Mouse (Mus musculus) embryonic facial prominence, embryonic 13.5 days (tissue): Measurements from ENCODE around the gene Angptl6. TPM values are rescaled to one million over a fixed set of nuclear protein-coding genes. Genes with fewer than 3 reads are reported as not detected.

Experiments used
- ATAC-seq: fragments of 200-750 bp; cut with Nextera tagmentation; 2 replicates; pipeline ENCODE4 v1.8.0; 2017; ENCODE audit warnings: low read depth; ENCODE audit not compliant: insufficient number of reproducible peaks, insufficient read depth, low FRiP score, low TSS enrichment
- H3K27ac ChIP-seq: fragments of 300-500 bp; sonication (generic); 2 replicates; pipeline ENCODE4 v1.5.1; 2015; ENCODE audit warnings: moderate library complexity, mild to moderate bottlenecking, inconsistent platforms
- H3K27me3 ChIP-seq: fragments of 300-500 bp; sonication (generic); 2 replicates; pipeline ENCODE4 v1.6.1; 2015; ENCODE audit warnings: mild to moderate bottlenecking, inconsistent platforms
- H3K36me3 ChIP-seq: fragments of 300-500 bp; sonication (generic); 2 replicates; pipeline ENCODE4 v1.6.1; 2015; ENCODE audit warnings: mild to moderate bottlenecking, inconsistent platforms
- H3K4me1 ChIP-seq: fragments of 300-500 bp; sonication (generic); 2 replicates; pipeline ENCODE4 v1.6.1; 2015; ENCODE audit warnings: inconsistent platforms
- H3K4me2 ChIP-seq: fragments of 300-500 bp; sonication (generic); 2 replicates; pipeline ENCODE4 v1.6.1; 2015; ENCODE audit warnings: moderate library complexity, mild to moderate bottlenecking, inconsistent platforms
- H3K4me3 ChIP-seq: fragments of 300-500 bp; sonication (generic); 2 replicates; pipeline ENCODE4 v1.5.1; 2015; ENCODE audit warnings: mild to moderate bottlenecking, inconsistent platforms
- H3K9ac ChIP-seq: fragments of 300-500 bp; sonication (generic); 2 replicates; pipeline ENCODE4 v1.6.1; 2015; ENCODE audit warnings: mild to moderate bottlenecking, inconsistent platforms
- H3K9me3 ChIP-seq: fragments of 300-500 bp; sonication (generic); 2 replicates; pipeline ENCODE4 v1.6.1; 2016; ENCODE audit warnings: inconsistent platforms
- WGBS: fragments of 180-500 bp; shearing (Covaris S2); methylation state at CpG from one replicate; pipeline ENCODE4 v1.1.7; 2015; ENCODE audit warnings: mixed read lengths; 5-methylcytosine and 5-hydroxymethylcytosine counted together
- polyA plus RNA-seq: library from polyadenylated mRNA; unstranded; fragments of >200 nt; fragmentation: Nextera tagmentation; extraction: Ambion mirVana; gene quantifications from 2 replicates; pipeline ENCODE4 v1.2.1, GENCODE M21; 2015

Angptl6 gene
- polyA plus RNA-seq, 1 experiment from 2014 or later: 3.6 TPM

- Histone ChIP-seq H3K4me3 (peak overlapping the region; percentile 49), H3K9me3 (no peaks in the 10 kb centered on the region), H3K27me3 (no peaks in the 10 kb centered on the region), H3K9ac (peak overlapping the region; percentile 80), H3K4me2 (peak overlapping the region; percentile 66), H3K27ac (peak overlapping the region; percentile 93), H3K36me3 (no peaks in the 10 kb centered on the region), H3K4me1 (peaks cover 7% of the 10 kb centered on the region)
- 17% methylated on average over 10 of the region's 10 CpGs for WGBS
- ATAC-seq: no peak
Observed at GRCm38 (mm10) chr9:20878710-20879065, 839 bp downstream of the Angptl6 start.

GRCm38 (mm10) chr9:20878041-20878709 lies 1.4 kb downstream of the Angptl6 start:
- peak overlapping the region; percentile 49 for H3K4me3 ChIP-seq
- no peaks in the 10 kb centered on the region for H3K36me3 ChIP-seq
- peak overlapping the region; percentile 66 for H3K4me2 ChIP-seq
- WGBS: under 1% methylated on average over 69 of the region's 69 CpGs
- H3K9ac ChIP-seq: peak overlapping the region; percentile 80
- ATAC-seq: peak; percentile 96
- no peaks in the 10 kb centered on the region for H3K27me3 ChIP-seq
- H3K27ac ChIP-seq: peak overlapping the region; percentile 93
- peaks cover 7% of the 10 kb centered on the region for H3K4me1 ChIP-seq
- no peaks in the 10 kb centered on the region for H3K9me3 ChIP-seq

GRCm38 (mm10) chr9:20877118-20878040 lies 2.1 kb downstream of the Angptl6 start:
- Histone ChIP-seq H3K4me3 (peak overlapping the region; percentile 49), H3K9me3 (no peaks in the 10 kb centered on the region), H3K36me3 (no peaks in the 10 kb centered on the region), H3K27ac (peak overlapping the region; percentile 55), H3K9ac (peak overlapping the region; percentile 49), H3K27me3 (no peaks in the 10 kb centered on the region), H3K4me1 (peaks cover 7% of the 10 kb centered on the region), H3K4me2 (peak overlapping the region; percentile 66)
- 37% methylated on average over 14 of the region's 14 CpGs for WGBS
- no peak for ATAC-seq

GRCm38 (mm10) chr9:20876318-20877117 lies 3.0 kb downstream of the Angptl6 start:
- ATAC-seq: no peak
- H3K9ac ChIP-seq: no peak overlapping the region
- H3K9me3 ChIP-seq: no peaks in the 10 kb centered on the region
- no peak overlapping the region for H3K4me2 ChIP-seq
- H3K27ac ChIP-seq: no peak overlapping the region
- 63% methylated on average over 9 of the region's 9 CpGs for WGBS
- peaks cover 2% of the 10 kb centered on the region; the same call in 1 of the 2 replicates for H3K27me3 ChIP-seq
- peaks cover 7% of the 10 kb centered on the region for H3K4me1 ChIP-seq
- no peaks in the 10 kb centered on the region for H3K36me3 ChIP-seq
- H3K4me3 ChIP-seq: no peak overlapping the region

- Histone ChIP-seq H3K9me3 (no peaks in the 10 kb centered on the region), H3K36me3 (no peaks in the 10 kb centered on the region), H3K4me1 (peaks cover 7% of the 10 kb centered on the region), H3K27me3 (peaks cover 15% of the 10 kb centered on the region), H3K4me3 (no peak overlapping the region), H3K4me2 (no peak overlapping the region), H3K27ac (no peak overlapping the region), H3K9ac (peak overlapping the region; percentile 21; the same call in 1 of the 2 replicates)
- WGBS: 68% methylated on average over 23 of the region's 23 CpGs
- no peak for ATAC-seq
Observed at GRCm38 (mm10) chr9:20875021-20875790, 4.3 kb downstream of the Angptl6 start.

GRCm38 (mm10) chr9:20873521-20873920 lies 6.0 kb downstream of the Angptl6 start:
- no peak overlapping the region for H3K27ac ChIP-seq
- no peak overlapping the region for H3K9ac ChIP-seq
- H3K4me3 ChIP-seq: no peak overlapping the region
- WGBS: 85% methylated on average over 12 of the region's 12 CpGs
- peaks cover 31% of the 10 kb centered on the region for H3K27me3 ChIP-seq
- ATAC-seq: no peak
- H3K4me2 ChIP-seq: no peak overlapping the region
- no peaks in the 10 kb centered on the region for H3K9me3 ChIP-seq
- H3K4me1 ChIP-seq: peaks cover 14% of the 10 kb centered on the region
- H3K36me3 ChIP-seq: no peaks in the 10 kb centered on the region

- Histone ChIP-seq H3K27me3 (peaks cover 37% of the 10 kb centered on the region), H3K4me3 (no peak overlapping the region), H3K36me3 (no peaks in the 10 kb centered on the region), H3K9ac (no peak overlapping the region), H3K9me3 (no peaks in the 10 kb centered on the region), H3K27ac (no peak overlapping the region), H3K4me1 (peaks cover 16% of the 10 kb centered on the region), H3K4me2 (no peak overlapping the region)
- no peak for ATAC-seq
- 84% methylated on average over 10 of the region's 10 CpGs for WGBS
Observed at GRCm38 (mm10) chr9:20872991-20873390, 6.5 kb downstream of the Angptl6 start.

- no peak for ATAC-seq
- no peak overlapping the region for H3K27ac ChIP-seq
- 71% methylated on average over 12 of the region's 12 CpGs for WGBS
- H3K27me3 ChIP-seq: peaks cover 50% of the 10 kb centered on the region
- H3K4me1 ChIP-seq: peaks cover 9% of the 10 kb centered on the region
- no peak overlapping the region for H3K4me2 ChIP-seq
- no peaks in the 10 kb centered on the region for H3K9me3 ChIP-seq
- no peaks in the 10 kb centered on the region for H3K36me3 ChIP-seq
- no peak overlapping the region for H3K4me3 ChIP-seq
- H3K9ac ChIP-seq: no peak overlapping the region
Observed at GRCm38 (mm10) chr9:20870211-20871173, 9.0 kb downstream of the Angptl6 start.

- 7% methylated on average over 19 of the region's 19 CpGs for WGBS
- peaks cover 9% of the 10 kb centered on the region for H3K4me1 ChIP-seq
- H3K27me3 ChIP-seq: peaks cover 50% of the 10 kb centered on the region
- no peaks in the 10 kb centered on the region for H3K9me3 ChIP-seq
- H3K36me3 ChIP-seq: no peaks in the 10 kb centered on the region
- H3K27ac ChIP-seq: no peak overlapping the region
- peak overlapping the region; percentile 49 for H3K4me3 ChIP-seq
- peak overlapping the region; percentile 61; the same call in 1 of the 2 replicates for H3K9ac ChIP-seq
- H3K4me2 ChIP-seq: peak overlapping the region; percentile 61
- no peak for ATAC-seq
Observed at GRCm38 (mm10) chr9:20869246-20869645, 10.3 kb downstream of the Angptl6 start.

GRCm38 (mm10) chr9:20868448-20869001 lies 11.0 kb downstream of the Angptl6 start, which contains the start of gene A230050P20Rik:
Gene A230050P20Rik (plus strand): TSS chr9:20868642.
- H3K4me2 ChIP-seq: peak within 1 kb of the TSS; percentile 61
- H3K27ac ChIP-seq: no peak within 1 kb of the TSS
- H3K9me3 ChIP-seq: no peaks in the 10 kb centered on the region
- no peak for ATAC-seq
- WGBS: 7% methylated on average over 52 of the region's 53 CpGs
- H3K4me1 ChIP-seq: peaks cover 9% of the 10 kb centered on the region
- H3K9ac ChIP-seq: peak within 1 kb of the TSS; percentile 61
- peaks cover 50% of the 10 kb centered on the region for H3K27me3 ChIP-seq
- no peaks in the 10 kb centered on the region for H3K36me3 ChIP-seq
- peak within 1 kb of the TSS; percentile 49 for H3K4me3 ChIP-seq
